Mouse (Mus musculus): ENCODE measurements around the gene Sparcl1. TPM values are rescaled to one million over a fixed set of nuclear protein-coding genes. Genes with fewer than 3 reads are reported as not detected.

Gene Sparcl1
- 479 and 515 TPM in 2 replicates for polyA plus RNA-seq (2015; fragmentation: Nextera tagmentation; extraction: Ambion mirVana)

DNA sequence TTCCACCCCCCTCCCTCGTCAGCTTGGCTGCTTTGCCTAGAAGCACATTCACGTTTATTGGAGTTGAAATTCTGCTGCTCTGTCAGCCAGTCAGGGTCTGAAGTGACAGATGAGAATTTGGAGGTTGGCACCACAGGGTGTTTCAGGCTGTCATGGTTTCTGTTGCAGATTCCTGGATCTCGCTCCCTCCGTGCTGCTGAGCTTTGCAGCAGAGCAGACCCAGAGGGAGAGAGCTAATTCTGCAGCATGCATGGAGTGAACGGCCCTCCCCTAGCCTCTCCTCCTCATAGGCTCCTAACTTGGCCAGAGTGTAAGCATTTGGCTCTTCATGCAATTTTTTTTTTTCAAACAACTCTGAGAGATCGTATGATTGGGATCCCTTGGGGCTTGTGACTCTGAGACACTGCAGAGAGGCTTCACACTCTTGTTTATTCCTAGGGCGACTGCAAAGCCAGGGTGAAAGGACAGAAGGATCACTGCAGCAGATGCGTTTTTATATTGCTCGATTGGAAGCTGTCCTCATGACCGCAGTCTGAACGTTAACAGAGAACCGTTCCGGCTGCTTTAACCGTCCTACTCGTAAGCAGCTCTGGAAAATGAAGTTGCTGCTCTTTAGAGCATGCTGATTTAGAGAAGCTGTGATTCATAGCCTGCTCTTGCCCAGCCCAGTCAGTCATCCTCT is at the start of gene Sparcl1:
Gene Sparcl1 (minus strand): TSS at position 243 of the 682 bp plus-strand sequence.
- Histone ChIP-seq H3K36me3 (no peaks in the 10 kb centered on the region), H3K4me2 (peak within 1 kb of the TSS; percentile 50), H3K27me3 (replicated peaks) (no peaks in the 10 kb centered on the region), H3K27ac (replicated peaks) (peak within 1 kb of the TSS; percentile 84), H3K9ac (replicated peaks) (peak within 1 kb of the TSS; percentile 51), H3K4me3 (replicated peaks) (peak within 1 kb of the TSS; percentile 41), H3K9me3 (replicated peaks) (no peaks in the 10 kb centered on the region), H3K4me1 (peaks cover 62% of the 10 kb centered on the region)
- 0 out of 2 replicates have a peak, but pooled peaks have one; percentile 25 for ATAC-seq (ENCODE audit: low FRiP score)
- 5% methylated on average over 15 of the region's 15 CpGs for WGBS

DNA sequence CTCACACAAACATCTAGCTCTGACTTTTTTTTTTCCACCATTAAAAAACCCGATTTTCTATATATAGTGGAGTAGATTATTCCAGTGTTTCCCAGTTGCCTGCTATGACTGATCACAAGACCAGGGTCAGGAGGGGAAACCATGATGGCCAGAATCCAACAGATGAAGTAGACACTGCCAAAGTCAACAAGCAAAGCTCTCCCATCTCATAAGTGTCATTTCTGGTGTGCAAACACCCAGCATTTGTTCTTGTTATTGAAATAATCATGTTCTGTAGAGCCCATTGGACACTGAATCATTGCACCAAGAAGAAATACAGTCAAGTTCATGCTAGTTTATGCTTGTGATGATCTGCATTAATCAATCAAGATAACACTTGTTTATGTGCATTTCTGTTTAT is 47.9 kb upstream of the Sparcl1 start:
- Histone ChIP-seq H3K27me3 (replicated peaks) (no peaks in the 10 kb centered on the region), H3K4me2 (no peak overlapping the region), H3K36me3 (no peaks in the 10 kb centered on the region), H3K4me3 (replicated peaks) (no peak overlapping the region), H3K9me3 (replicated peaks) (no peaks in the 10 kb centered on the region), H3K9ac (replicated peaks) (no peak overlapping the region), H3K4me1 (no peaks in the 10 kb centered on the region), H3K27ac (replicated peaks) (no peak overlapping the region)
- WGBS = 84% methylated on average over 1 of the region's 1 CpGs
- no peak for ATAC-seq (ENCODE audit: low FRiP score)

DNA sequence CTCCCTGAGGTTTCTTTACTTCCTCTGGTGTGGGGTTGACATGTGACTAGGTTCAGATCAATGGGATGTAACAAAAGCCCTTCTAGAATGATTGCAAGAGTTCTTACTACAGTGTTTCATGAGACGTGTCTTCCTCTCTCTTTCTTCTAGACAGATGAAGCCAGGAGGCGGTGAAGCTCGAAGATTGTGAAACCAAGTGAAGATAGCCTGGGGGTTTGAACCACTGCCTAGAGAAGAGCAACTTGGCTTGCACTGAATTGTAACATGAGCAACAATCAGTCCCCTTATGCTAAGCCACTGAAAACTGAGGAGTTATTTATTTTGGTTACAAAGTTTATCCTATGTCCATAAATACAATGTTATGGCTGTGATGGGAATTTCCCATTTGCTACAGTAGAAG is 47.0 kb upstream of the Sparcl1 start:
- H3K4me1 ChIP-seq = no peaks in the 10 kb centered on the region
- no peaks in the 10 kb centered on the region for H3K27me3 ChIP-seq (replicated peaks)
- H3K27ac ChIP-seq (replicated peaks) = no peak overlapping the region
- no peak overlapping the region for H3K4me3 ChIP-seq (replicated peaks)
- no peaks in the 10 kb centered on the region for H3K9me3 ChIP-seq (replicated peaks)
- H3K36me3 ChIP-seq = no peaks in the 10 kb centered on the region
- WGBS = 88% methylated on average over 3 of the region's 3 CpGs
- H3K4me2 ChIP-seq = no peak overlapping the region
- H3K9ac ChIP-seq (replicated peaks) = no peak overlapping the region
- no peak for ATAC-seq (ENCODE audit: low FRiP score)

DNA sequence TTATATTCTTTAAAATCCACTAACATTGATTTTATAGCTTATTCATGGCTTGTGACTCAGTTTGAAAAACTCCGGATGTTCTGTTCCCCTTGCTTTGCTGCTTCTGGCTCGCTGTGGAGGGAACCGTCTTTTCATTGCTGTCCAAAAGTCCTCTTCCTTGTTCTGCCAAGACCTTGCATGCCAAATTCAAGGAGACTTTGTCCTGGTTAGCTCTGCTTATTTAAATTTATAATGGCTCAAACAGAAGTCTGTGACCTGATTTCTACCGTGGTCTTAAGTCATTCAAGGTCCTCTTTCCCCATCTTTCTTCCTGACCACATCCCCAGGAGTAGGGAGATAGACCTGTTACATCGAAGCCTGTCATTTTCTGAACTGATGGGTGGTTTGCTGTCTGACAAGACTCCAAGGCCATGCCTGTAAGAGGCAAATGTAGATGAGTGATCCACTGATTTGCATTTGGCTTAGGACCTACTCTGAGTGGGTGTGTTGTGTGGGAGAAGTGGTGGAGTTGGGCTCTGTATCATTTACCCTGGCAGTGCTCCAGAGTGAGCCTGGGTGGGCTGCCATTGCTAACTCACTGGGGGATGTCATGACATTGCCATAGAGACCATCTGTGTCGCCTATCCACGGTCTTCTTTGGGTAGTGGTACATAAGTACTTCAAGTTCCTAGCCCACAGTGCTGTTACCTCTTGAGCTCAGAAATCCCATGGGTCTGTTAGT is 45.0 kb upstream of the Sparcl1 start:
- Histone ChIP-seq H3K4me1 (no peaks in the 10 kb centered on the region), H3K4me3 (replicated peaks) (no peak overlapping the region), H3K4me2 (no peak overlapping the region), H3K27ac (replicated peaks) (no peak overlapping the region), H3K27me3 (replicated peaks) (no peaks in the 10 kb centered on the region), H3K36me3 (no peaks in the 10 kb centered on the region), H3K9ac (replicated peaks) (no peak overlapping the region), H3K9me3 (replicated peaks) (no peaks in the 10 kb centered on the region)
- WGBS = 74% methylated on average over 7 of the region's 7 CpGs
- peak; percentile 79; the same call in 1 of the 2 replicates for ATAC-seq (ENCODE audit: low FRiP score)

DNA sequence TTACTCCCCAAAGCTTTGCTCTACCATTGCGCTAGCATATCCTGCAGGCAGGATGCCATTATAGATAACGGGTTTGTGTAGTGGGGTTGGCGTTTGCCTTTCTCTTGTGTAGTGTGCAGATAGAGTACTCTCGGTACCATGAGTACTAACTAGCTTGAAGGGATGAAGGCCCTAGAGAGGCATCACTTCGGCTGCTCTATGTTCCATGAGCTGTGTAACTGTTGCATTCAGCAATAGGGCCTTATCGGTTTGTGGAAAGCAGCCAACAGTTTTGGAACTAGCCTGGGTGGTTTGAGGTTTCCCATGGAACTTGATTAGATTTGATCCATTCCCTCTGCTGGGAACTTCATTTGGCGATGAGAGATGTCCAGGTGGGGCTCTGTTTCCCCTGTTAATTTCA is 44.2 kb upstream of the Sparcl1 start:
- Histone ChIP-seq H3K36me3 (no peaks in the 10 kb centered on the region), H3K4me1 (no peaks in the 10 kb centered on the region), H3K27ac (replicated peaks) (0 out of 2 replicates have a peak overlapping the region, but pooled peaks have one; percentile 46), H3K9ac (replicated peaks) (no peak overlapping the region), H3K4me2 (no peak overlapping the region), H3K4me3 (replicated peaks) (no peak overlapping the region), H3K9me3 (replicated peaks) (no peaks in the 10 kb centered on the region), H3K27me3 (replicated peaks) (no peaks in the 10 kb centered on the region)
- WGBS = 88% methylated on average over 7 of the region's 7 CpGs
- ATAC-seq (ENCODE audit: low FRiP score) = no peak

DNA sequence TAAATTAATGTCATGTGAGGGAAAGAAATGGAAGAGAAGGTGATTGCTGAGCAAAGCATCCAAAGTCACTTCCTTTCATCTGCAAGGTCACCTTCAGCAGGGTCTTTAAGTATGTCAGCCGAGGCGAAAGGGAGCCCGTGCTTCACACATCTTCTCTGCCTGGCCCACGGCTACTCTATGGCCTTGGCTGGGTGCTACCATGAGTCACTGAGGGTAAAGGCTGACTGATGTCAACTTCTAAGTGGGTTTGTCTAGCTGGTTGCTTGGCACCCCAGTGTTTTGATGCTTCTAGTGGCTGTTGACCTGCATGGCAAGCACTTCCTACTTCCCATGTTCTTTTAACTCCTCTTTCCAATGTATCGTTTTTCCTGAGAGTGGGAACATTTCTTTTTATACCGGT is 36.7 kb upstream of the Sparcl1 start:
- WGBS = 98% methylated on average over 6 of the region's 6 CpGs
- ATAC-seq (ENCODE audit: low FRiP score) = no peak
- no peak overlapping the region for H3K9ac ChIP-seq (replicated peaks)

DNA sequence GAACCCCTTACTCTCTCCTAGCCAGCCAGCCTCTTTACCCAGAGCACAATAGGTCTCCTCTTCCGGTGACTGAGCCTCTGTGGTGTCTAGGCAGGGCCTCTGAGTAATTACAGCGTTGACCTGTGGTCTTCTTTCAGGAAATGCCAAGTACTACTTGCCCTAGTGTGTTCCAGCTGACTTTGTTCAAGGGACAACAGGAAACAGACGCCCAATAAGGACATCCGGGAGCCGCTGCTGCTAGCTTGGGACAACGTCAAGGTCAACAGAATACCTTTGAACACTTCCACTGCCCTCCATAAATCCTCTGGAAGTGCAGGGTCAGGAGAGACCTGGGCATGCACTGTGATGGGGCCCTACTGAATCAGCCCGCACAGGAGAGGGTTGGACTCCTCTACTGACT is 35.8 kb upstream of the Sparcl1 start:
- Histone ChIP-seq H3K27me3 (replicated peaks) (no peaks in the 10 kb centered on the region), H3K4me2 (no peak overlapping the region), H3K9me3 (replicated peaks) (no peaks in the 10 kb centered on the region), H3K36me3 (no peaks in the 10 kb centered on the region), H3K27ac (replicated peaks) (no peak overlapping the region), H3K4me3 (replicated peaks) (no peak overlapping the region), H3K4me1 (no peaks in the 10 kb centered on the region), H3K9ac (replicated peaks) (no peak overlapping the region)
- no peak for ATAC-seq (ENCODE audit: low FRiP score)
- WGBS = 70% methylated on average over 7 of the region's 7 CpGs

More for the DNA sequence above, 36.7 kb upstream of the Sparcl1 start:
- no peak overlapping the region for H3K4me3 ChIP-seq (replicated peaks)
- H3K9me3 ChIP-seq (replicated peaks) = no peaks in the 10 kb centered on the region
- H3K27ac ChIP-seq (replicated peaks) = no peak overlapping the region
- no peaks in the 10 kb centered on the region for H3K36me3 ChIP-seq
- H3K4me1 ChIP-seq = no peaks in the 10 kb centered on the region
- no peaks in the 10 kb centered on the region for H3K27me3 ChIP-seq (replicated peaks)
- H3K4me2 ChIP-seq = no peak overlapping the region

DNA sequence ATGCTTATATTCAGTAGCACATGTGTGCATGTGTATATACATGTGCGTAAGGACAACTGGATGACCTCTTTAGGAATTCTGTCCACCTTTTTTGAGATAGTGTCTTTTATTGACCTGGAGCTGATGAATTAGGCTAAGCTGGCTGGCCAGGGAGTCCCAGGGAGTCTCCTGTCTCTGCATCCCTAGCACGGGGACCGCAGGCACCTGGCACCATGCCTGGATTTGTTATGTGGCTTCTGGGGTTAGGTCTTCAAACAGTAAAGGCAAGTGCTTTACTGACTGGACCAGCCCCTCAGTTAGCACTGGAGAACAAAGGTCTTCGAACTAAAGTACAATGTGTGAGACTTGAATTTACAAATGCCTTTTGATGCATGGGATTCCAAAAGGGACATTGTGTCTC is 30.5 kb upstream of the Sparcl1 start:
- Histone ChIP-seq H3K4me3 (replicated peaks) (no peak overlapping the region), H3K27ac (replicated peaks) (no peak overlapping the region), H3K9me3 (replicated peaks) (no peaks in the 10 kb centered on the region), H3K4me2 (no peak overlapping the region), H3K4me1 (no peaks in the 10 kb centered on the region), H3K36me3 (no peaks in the 10 kb centered on the region), H3K9ac (replicated peaks) (no peak overlapping the region), H3K27me3 (replicated peaks) (no peaks in the 10 kb centered on the region)
- WGBS = 78% methylated on average over 4 of the region's 4 CpGs
- no peak for ATAC-seq (ENCODE audit: low FRiP score)

DNA sequence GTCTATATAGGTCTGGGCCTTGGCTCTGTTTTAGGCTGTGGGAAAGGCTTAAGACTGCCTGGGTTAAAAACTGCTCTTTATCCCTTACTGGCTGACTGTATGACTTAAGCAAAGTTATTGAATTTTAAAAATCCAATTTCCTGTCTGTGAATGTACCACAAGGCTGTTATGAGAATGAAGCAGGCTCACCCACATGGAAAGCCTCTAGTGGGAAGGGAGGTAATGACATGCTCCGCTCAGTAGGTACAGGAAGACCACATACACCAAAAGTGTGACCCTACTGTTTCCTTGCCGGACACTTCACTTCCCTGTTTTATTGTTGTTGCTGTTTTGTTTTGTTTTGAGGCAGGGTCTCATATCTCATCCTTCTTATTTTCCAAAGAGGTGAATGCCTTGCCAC is 27.5 kb upstream of the Sparcl1 start:
- 79% methylated on average over 2 of the region's 2 CpGs for WGBS
- no peaks in the 10 kb centered on the region for H3K36me3 ChIP-seq
- no peak for ATAC-seq (ENCODE audit: low FRiP score)
- no peak overlapping the region for H3K4me2 ChIP-seq
- no peak overlapping the region for H3K27ac ChIP-seq (replicated peaks)
- no peak overlapping the region for H3K9ac ChIP-seq (replicated peaks)
- no peaks in the 10 kb centered on the region for H3K9me3 ChIP-seq (replicated peaks)
- no peaks in the 10 kb centered on the region for H3K27me3 ChIP-seq (replicated peaks)
- H3K4me3 ChIP-seq (replicated peaks) = no peak overlapping the region
- H3K4me1 ChIP-seq = no peaks in the 10 kb centered on the region

DNA sequence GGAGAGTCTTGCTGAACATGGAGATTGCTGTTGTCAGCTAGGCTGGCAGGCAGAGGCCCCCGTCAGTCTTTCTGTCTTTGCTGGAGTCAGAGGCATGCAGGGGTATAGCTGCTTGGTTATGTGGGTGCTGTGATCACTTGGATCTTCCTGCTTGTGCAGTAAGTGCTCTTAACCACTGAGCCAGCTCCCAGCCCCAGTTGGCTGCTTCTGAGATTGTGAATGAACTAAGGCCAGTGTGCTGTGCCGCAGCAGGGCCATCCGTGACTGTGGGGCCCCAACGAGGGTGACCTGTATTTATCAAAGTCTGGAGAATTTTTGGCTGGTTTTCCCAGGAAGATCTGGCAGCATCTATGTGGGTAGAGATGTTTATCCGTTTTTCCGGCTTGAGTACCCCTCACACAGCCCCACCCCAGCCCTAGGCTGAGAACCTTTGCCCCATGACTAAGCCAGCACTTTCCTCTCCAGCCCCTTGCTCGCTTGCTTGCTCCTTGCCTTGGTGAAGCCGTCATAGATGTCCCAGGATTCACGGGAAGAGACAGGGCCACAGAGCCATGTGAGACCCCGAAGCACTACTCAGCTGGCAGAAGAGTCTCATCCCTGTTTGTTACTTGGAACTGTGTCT is 24.5 kb upstream of the Sparcl1 start:
- H3K4me1 ChIP-seq = no peaks in the 10 kb centered on the region

DNA sequence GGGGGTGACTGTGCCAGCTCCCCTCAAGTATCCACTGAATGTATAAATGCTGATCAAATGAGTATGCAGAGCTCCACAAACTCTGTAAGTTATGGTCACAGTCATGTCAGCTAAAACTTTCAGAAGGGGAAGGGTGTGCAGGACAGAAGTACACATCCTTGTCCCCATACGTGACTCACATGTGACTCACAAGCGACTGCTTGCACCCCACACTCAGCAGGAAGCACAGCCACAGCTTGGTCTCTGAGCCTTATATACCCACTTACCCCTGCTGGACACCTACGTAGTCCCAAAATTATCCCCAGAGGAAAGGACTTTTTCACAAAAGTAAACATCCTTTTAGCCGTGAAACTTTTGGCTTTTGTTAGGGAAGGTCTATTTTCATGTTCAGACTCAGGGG is 20.2 kb upstream of the Sparcl1 start:
- 75% methylated on average over 4 of the region's 4 CpGs for WGBS

More for the DNA sequence above, 24.5 kb upstream of the Sparcl1 start:
- Histone ChIP-seq H3K36me3 (no peaks in the 10 kb centered on the region), H3K4me2 (no peak overlapping the region), H3K4me3 (replicated peaks) (no peak overlapping the region), H3K27me3 (replicated peaks) (no peaks in the 10 kb centered on the region), H3K9me3 (replicated peaks) (no peaks in the 10 kb centered on the region), H3K27ac (replicated peaks) (no peak overlapping the region), H3K9ac (replicated peaks) (no peak overlapping the region)
- ATAC-seq (ENCODE audit: low FRiP score) = no peak
- WGBS = 83% methylated on average over 10 of the region's 10 CpGs

DNA sequence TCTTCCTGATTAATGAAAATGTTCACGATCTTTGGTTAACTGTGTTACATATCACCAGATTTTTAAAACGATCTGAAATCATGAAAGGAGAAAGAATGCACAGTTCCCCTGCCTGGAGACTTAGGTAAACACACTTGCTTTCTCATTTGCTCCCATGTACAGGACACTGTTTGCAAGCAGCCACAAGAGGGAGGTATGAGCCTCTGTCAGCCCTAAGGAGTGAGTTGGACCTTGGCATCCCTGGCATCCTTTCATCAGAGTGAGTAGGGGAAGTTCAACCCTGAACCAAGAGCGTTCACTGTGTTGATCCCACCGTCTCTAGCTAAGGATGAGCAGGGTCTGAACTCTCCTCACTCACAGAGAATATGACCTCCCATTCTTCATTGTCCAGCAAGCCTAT is 18.0 kb upstream of the Sparcl1 start:
- Histone ChIP-seq H3K4me3 (replicated peaks) (no peak overlapping the region), H3K4me2 (no peak overlapping the region), H3K36me3 (no peaks in the 10 kb centered on the region), H3K9ac (replicated peaks) (no peak overlapping the region), H3K27ac (replicated peaks) (no peak overlapping the region), H3K9me3 (replicated peaks) (no peaks in the 10 kb centered on the region), H3K27me3 (replicated peaks) (no peaks in the 10 kb centered on the region), H3K4me1 (no peaks in the 10 kb centered on the region)
- peak; percentile 66 for ATAC-seq (ENCODE audit: low FRiP score)
- 79% methylated on average over 4 of the region's 4 CpGs for WGBS

More for the DNA sequence above, 20.2 kb upstream of the Sparcl1 start:
- Histone ChIP-seq H3K4me3 (replicated peaks) (no peak overlapping the region), H3K9me3 (replicated peaks) (no peaks in the 10 kb centered on the region), H3K36me3 (no peaks in the 10 kb centered on the region), H3K27me3 (replicated peaks) (no peaks in the 10 kb centered on the region), H3K27ac (replicated peaks) (no peak overlapping the region), H3K9ac (replicated peaks) (no peak overlapping the region), H3K4me1 (no peaks in the 10 kb centered on the region), H3K4me2 (no peak overlapping the region)
- ATAC-seq (ENCODE audit: low FRiP score) = no peak

Data from neural tube, embryonic 15.5 days (tissue).